Mouse (Mus musculus) CH12.LX (cell line): ENCODE measurements around the gene Vcan. TPM values are rescaled to one million over a fixed set of nuclear protein-coding genes. Genes with fewer than 3 reads are reported as not detected.
"Not testable (repeated sequence)": the region's sequence is repeated elsewhere in the genome, so short reads cannot be mapped to it uniquely, and the experiment has no call there.

Experiments
- DNase-seq: peaks from one replicate; pipeline ENCODE4 v3.0.0-alpha.2; 2013; ENCODE audit errors: extremely low read depth
- H3K27ac ChIP-seq: 2 replicates; pipeline ENCODE4 v1.5.1; 2012; ENCODE audit warnings: low read depth, mild to moderate bottlenecking, control low read depth, moderate library complexity; ENCODE audit not compliant: insufficient read depth
- H3K27me3 ChIP-seq: replicated peaks from 2 replicates; pipeline ENCODE3; 2012; ENCODE audit warnings: inconsistent platforms
- H3K36me3 ChIP-seq, 2 experiments: replicated peaks in 1 of 2; 2 replicates each; pipeline versions ENCODE3 to v1.6.1; 2012; ENCODE audit warnings: inconsistent platforms in 1 of 2, low read length in 1 of 2, mild to moderate bottlenecking in 1 of 2, mixed read lengths in 1 of 2, moderate library complexity in 1 of 2; ENCODE audit not compliant: control insufficient read depth in 1 of 2, insufficient read depth in 1 of 2
- H3K4me1 ChIP-seq, 2 experiments: 2 replicates each; pipeline ENCODE4 v1.6.1; 2012; ENCODE audit warnings: inconsistent platforms in 1 of 2, moderate library complexity in 1 of 2; ENCODE audit not compliant: insufficient read depth in 2 of 2, control insufficient read depth in 1 of 2
- H3K4me2 ChIP-seq: 2 replicates; pipeline ENCODE4 v1.6.1; 2012; ENCODE audit warnings: low read depth, mild to moderate bottlenecking, control low read depth; ENCODE audit not compliant: poor library complexity, insufficient read depth, severe bottlenecking
- H3K4me3 ChIP-seq, 3 experiments: fragments of 150-350 bp in 1 of 3; sonication (generic) in 1 of 3; replicated peaks in 1 of 3; 2 replicates each; pipeline versions ENCODE3 to v1.5.1; 2011 to 2012; ENCODE audit warnings: low read depth in 2 of 3, low read length in 2 of 3, mild to moderate bottlenecking in 2 of 3, moderate library complexity in 2 of 3, control low read depth in 1 of 3, improper control_type of control experiment in 1 of 3, inconsistent platforms in 1 of 3, mixed read lengths in 1 of 3; ENCODE audit not compliant: poor library complexity in 1 of 3
- H3K79me2 ChIP-seq: replicated peaks from 2 replicates; pipeline ENCODE4 v1.6.1; 2012; ENCODE audit warnings: mild to moderate bottlenecking, moderate library complexity; ENCODE audit not compliant: control insufficient read depth, poor library complexity, insufficient read depth, severe bottlenecking; ENCODE audit errors: extremely low read depth
- H3K9ac ChIP-seq: 2 replicates; pipeline ENCODE4 v1.6.1; 2012; ENCODE audit warnings: low read depth, mild to moderate bottlenecking, control low read depth, moderate library complexity; ENCODE audit not compliant: insufficient read depth
- H3K9me3 ChIP-seq: replicated peaks from 2 replicates; pipeline ENCODE3; 2012; ENCODE audit warnings: low read length, inconsistent platforms, mixed read lengths
- BHLHE40 ChIP-seq: IDR thresholded peaks from 2 replicates; pipeline ENCODE4 v1.6.1; 2011; ENCODE audit warnings: mild to moderate bottlenecking, low read depth, low read length, improper control_type of control experiment
- CHD1 ChIP-seq: IDR thresholded peaks from 2 replicates; pipeline ENCODE4 v1.6.1; 2012; ENCODE audit warnings: low read depth, low read length, improper control_type of control experiment, inconsistent platforms
- CHD2 ChIP-seq: IDR thresholded peaks from 2 replicates; pipeline ENCODE4 v1.6.1; 2011; ENCODE audit warnings: low read length, improper control_type of control experiment
- CTCF ChIP-seq, 2 experiments: IDR thresholded peaks in 1 of 2; conservative IDR thresholded peaks in 1 of 2; 2 replicates each; pipeline ENCODE4 v1.5.1; 2011 to 2012; ENCODE audit warnings: low read depth in 2 of 2, low read length in 2 of 2, improper control_type of control experiment in 1 of 2, inconsistent platforms in 1 of 2, mild to moderate bottlenecking in 1 of 2, moderate library complexity in 1 of 2
- E2F4 ChIP-seq: IDR thresholded peaks from 2 replicates; pipeline ENCODE4 v1.6.1; 2011; ENCODE audit warnings: low read depth, low read length, improper control_type of control experiment; ENCODE audit not compliant: insufficient replicate concordance
- ELF1 ChIP-seq: IDR thresholded peaks from 2 replicates; pipeline ENCODE4 v1.6.1; 2014; ENCODE audit warnings: low read depth, mild to moderate bottlenecking, inconsistent platforms, low read length, improper control_type of control experiment
- EP300 ChIP-seq: IDR thresholded peaks from 2 replicates; pipeline ENCODE4 v1.6.1; 2011; ENCODE audit warnings: low read length, improper control_type of control experiment
- GABPA ChIP-seq: IDR thresholded peaks from 2 replicates; pipeline ENCODE4 v1.6.1; 2012; ENCODE audit warnings: low read depth, low read length, improper control_type of control experiment, inconsistent platforms; ENCODE audit not compliant: insufficient replicate concordance
- HCFC1 ChIP-seq: IDR thresholded peaks from 2 replicates; pipeline ENCODE4 v1.6.1; 2012; ENCODE audit warnings: low read depth, mild to moderate bottlenecking, inconsistent platforms, low read length, improper control_type of control experiment
- JUND ChIP-seq: conservative IDR thresholded peaks from 2 replicates; pipeline ENCODE4 v1.6.1; 2011; ENCODE audit warnings: low read depth, low read length, improper control_type of control experiment
- KAT2A ChIP-seq: IDR thresholded peaks from 2 replicates; pipeline ENCODE4 v1.6.1; 2012; ENCODE audit warnings: low read length, improper control_type of control experiment, inconsistent platforms; ENCODE audit not compliant: insufficient replicate concordance
- MAFK ChIP-seq: IDR thresholded peaks from 2 replicates; pipeline ENCODE4 v1.6.1; 2011; ENCODE audit warnings: low read length, improper control_type of control experiment; ENCODE audit not compliant: insufficient replicate concordance
- MAX ChIP-seq: IDR thresholded peaks from 2 replicates; pipeline ENCODE4 v1.6.1; 2011; ENCODE audit warnings: low read length, improper control_type of control experiment
- MEF2A ChIP-seq: IDR thresholded peaks from 2 replicates; pipeline ENCODE4 v1.6.1; 2014; ENCODE audit warnings: low read depth, mild to moderate bottlenecking, inconsistent platforms, low read length, improper control_type of control experiment, borderline replicate concordance
- MXI1 ChIP-seq: IDR thresholded peaks from 2 replicates; pipeline ENCODE4 v1.6.1; 2011; ENCODE audit warnings: mild to moderate bottlenecking, low read depth, low read length, improper control_type of control experiment
- NRF1 ChIP-seq: IDR thresholded peaks from 2 replicates; pipeline ENCODE4 v1.6.1; 2014; ENCODE audit warnings: low read depth, mild to moderate bottlenecking, inconsistent platforms, low read length, improper control_type of control experiment, moderate library complexity
- RCOR1 ChIP-seq: conservative IDR thresholded peaks from 2 replicates; pipeline ENCODE4 v1.6.1; 2012; ENCODE audit warnings: low read depth, mild to moderate bottlenecking, inconsistent platforms, low read length, improper control_type of control experiment
- SIN3A ChIP-seq: IDR thresholded peaks from 2 replicates; pipeline ENCODE4 v1.6.1; 2012; ENCODE audit warnings: low read length, improper control_type of control experiment, inconsistent platforms
- TCF12 ChIP-seq: IDR thresholded peaks from 2 replicates; pipeline ENCODE4 v1.6.1; 2014; ENCODE audit warnings: low read depth, mild to moderate bottlenecking, inconsistent platforms, low read length, improper control_type of control experiment
- UBTF ChIP-seq: IDR thresholded peaks from 2 replicates; pipeline ENCODE4 v1.6.1; 2012; ENCODE audit warnings: low read depth, mild to moderate bottlenecking, inconsistent platforms, low read length, improper control_type of control experiment, moderate library complexity
- ZMIZ1 ChIP-seq: IDR thresholded peaks from 2 replicates; pipeline ENCODE4 v1.6.1; 2012; ENCODE audit warnings: low read depth, mild to moderate bottlenecking, inconsistent platforms, low read length, improper control_type of control experiment
- ZNF384 ChIP-seq: IDR thresholded peaks from 2 replicates; pipeline ENCODE4 v1.6.1; 2012; ENCODE audit warnings: low read depth, low read length, improper control_type of control experiment, inconsistent platforms
- dilution Hi-C: fragments of 300-500 bp; cut with MboI; formaldehyde crosslinking; loops from 2 replicates; pipeline ENCODE4 v1.14.3; 2020; ENCODE audit warnings: low sequenced_read_pairs; ENCODE audit not compliant: extremely low pct_unique_long_range_greater_than_20kb, extremely low pct_ligation_motif_present
- in situ Hi-C: fragments of 300-500 bp; cut with MboI; formaldehyde crosslinking; loops from 3 replicates; pipeline ENCODE4 v1.14.3; 2019; ENCODE audit warnings: low sequenced_read_pairs, low pct_ligation_motif_present, low pct_unique_long_range_greater_than_20kb, mixed read lengths
- polyA plus RNA-seq: library from polyadenylated mRNA; unstranded; fragments of >175 nt; gene quantifications from 2 replicates; pipeline ENCODE4 v1.2.1, GENCODE M21; 2012; ENCODE audit warnings: low read depth; ENCODE audit not compliant: insufficient read length
- total RNA-seq, 2 experiments: library from RNA; depleted of rRNA; stranded (reverse); fragments of 300-350 nt in 1 of 2; fragments of >200 nt in 1 of 2; gene quantifications; 2 replicates each; pipeline ENCODE4 v1.2.3; 2012 to 2014

Gene Vcan
- total and polyA plus RNA-seq, 3 experiments, result 0.04 to 0.23 (median 0.07) TPM

DNA sequence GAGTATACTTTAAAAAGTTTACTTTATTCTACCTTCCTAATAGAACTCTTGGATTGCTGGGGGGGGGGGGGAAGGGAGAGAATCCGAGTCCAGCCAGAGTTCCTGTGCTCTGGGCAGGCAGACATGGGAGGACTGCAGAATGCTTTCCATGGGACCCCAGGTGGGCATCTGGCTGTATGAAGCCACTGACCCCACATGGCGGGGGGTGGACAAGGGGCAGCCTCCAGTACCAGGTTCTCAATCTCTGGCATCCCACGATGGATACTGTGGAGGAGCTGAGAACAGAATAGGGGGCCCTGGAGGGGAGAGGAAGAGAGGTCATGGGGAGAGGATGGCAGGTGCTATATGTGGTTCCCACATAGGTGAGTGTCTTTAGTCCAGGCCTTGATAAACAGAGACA, 20.0 kb upstream of the Vcan start:
- no peak for DNase-seq
- Histone ChIP-seq H3K4me3 (no peak overlapping the region), H3K9ac (no peak overlapping the region), H3K9me3 (no peaks in the 10 kb centered on the region), H3K27ac (no peak overlapping the region), H3K4me2 (no peak overlapping the region), H3K27me3 (no peaks in the 10 kb centered on the region), H3K79me2 (no peaks in the 10 kb centered on the region), H3K4me1 (peaks cover 3 to 4% of the 10 kb centered on the region in 2 experiments; a peak in 2 of 4 replicates), H3K36me3 (no peaks in the 10 kb centered on the region)
- TF ChIP-seq SIN3A (no peak), JUND (no peak), BHLHE40 (no peak), UBTF (no peak), ZMIZ1 (no peak), CHD2 (no peak), KAT2A (no peak), NRF1 (no peak), HCFC1 (no peak), GABPA (no peak), MAFK (no peak)
- in situ Hi-C loops (no loop called here), dilution Hi-C loops (no loop called here)

DNA sequence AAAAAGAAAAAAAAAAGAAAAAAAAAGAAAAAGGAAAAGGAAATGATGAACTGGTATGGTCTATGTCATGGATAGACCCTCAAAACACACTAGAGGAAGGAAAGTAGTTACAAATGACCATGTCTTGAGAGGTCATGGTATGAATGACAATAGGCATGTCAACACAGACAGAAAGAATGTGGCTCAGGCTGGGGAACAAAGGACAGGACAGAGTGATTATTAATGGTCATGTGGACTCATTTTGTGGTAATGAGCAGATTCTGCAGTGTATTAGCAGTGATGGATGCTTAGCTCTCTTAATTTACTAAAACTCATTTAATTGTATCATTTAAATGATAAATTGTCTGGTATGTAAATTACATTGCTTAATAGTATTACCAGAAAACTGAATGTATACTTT, 14.0 kb upstream of the Vcan start:
- Histone ChIP-seq H3K27me3 (no peaks in the 10 kb centered on the region), H3K4me1 (no peaks in the 10 kb centered on the region), H3K9me3 (no peaks in the 10 kb centered on the region), H3K9ac (no peak overlapping the region)
- TF ChIP-seq SIN3A (no peak), ELF1 (no peak), ZNF384 (no peak), TCF12 (no peak), BHLHE40 (no peak), EP300 (no peak), GABPA (no peak), CHD1 (no peak), CTCF (conservative IDR thresholded peaks at IDR 0.05 in 1 of 2, IDR thresholded peaks at IDR 0.05 in 1 of 2; ENCODE audit: low read depth in 2 of 2, low read length in 2 of 2) (no peak), MEF2A (no peak), MAX (no peak), KAT2A (no peak), HCFC1 (no peak), RCOR1 (no peak), MXI1 (no peak), E2F4 (no peak), JUND (no peak), ZMIZ1 (no peak)
- TF ChIP-seq, all 38 proteins: peak for 0
- Histone ChIP-seq H3K79me2 (no peaks in the 10 kb centered on the region), H3K4me2 (no peak overlapping the region), H3K4me3 (no peak overlapping the region), H3K27ac (no peak overlapping the region), H3K36me3 (no peaks in the 10 kb centered on the region)
- no peak for DNase-seq
- dilution Hi-C loops (no loop called here), in situ Hi-C loops (no loop called here)

DNA sequence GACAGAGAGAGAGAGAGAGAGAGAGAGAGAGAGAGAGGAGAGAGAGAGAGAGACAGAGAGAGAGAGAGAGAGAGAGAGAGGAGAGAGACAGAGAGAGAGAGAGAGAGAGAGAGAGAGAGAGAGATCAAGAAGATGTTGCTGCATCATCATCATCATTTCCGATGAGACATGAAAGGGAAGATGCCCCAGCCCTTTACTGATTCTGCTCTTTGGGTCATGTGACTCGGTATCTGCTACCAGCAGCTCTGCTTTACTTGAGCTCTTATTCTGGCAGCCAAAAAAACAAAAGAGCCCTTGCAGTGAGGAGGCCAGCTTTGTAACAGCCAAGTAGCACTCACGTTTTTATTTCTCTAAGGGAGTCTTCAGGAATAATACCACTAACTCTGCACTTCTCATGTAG, 8.3 kb upstream of the Vcan start:
- H3K9me3 ChIP-seq, H3K79me2 ChIP-seq, in situ Hi-C loops, H3K36me3 ChIP-seq, H3K27ac ChIP-seq, H3K27me3 ChIP-seq, H3K4me1 ChIP-seq, DNase-seq, H3K4me3 ChIP-seq, H3K4me2 ChIP-seq, dilution Hi-C loops, H3K9ac ChIP-seq: not testable (repeated sequence)
